Mouse (Mus musculus): ENCODE measurements around the gene Hoxa4. TPM values are rescaled to one million over a fixed set of nuclear protein-coding genes. Genes with fewer than 3 reads are reported as not detected.

Gene Hoxa4
- total and polyA plus RNA-seq, 2 experiments from 2014 or later = 0.22 TPM; not detected in 1

DNA sequence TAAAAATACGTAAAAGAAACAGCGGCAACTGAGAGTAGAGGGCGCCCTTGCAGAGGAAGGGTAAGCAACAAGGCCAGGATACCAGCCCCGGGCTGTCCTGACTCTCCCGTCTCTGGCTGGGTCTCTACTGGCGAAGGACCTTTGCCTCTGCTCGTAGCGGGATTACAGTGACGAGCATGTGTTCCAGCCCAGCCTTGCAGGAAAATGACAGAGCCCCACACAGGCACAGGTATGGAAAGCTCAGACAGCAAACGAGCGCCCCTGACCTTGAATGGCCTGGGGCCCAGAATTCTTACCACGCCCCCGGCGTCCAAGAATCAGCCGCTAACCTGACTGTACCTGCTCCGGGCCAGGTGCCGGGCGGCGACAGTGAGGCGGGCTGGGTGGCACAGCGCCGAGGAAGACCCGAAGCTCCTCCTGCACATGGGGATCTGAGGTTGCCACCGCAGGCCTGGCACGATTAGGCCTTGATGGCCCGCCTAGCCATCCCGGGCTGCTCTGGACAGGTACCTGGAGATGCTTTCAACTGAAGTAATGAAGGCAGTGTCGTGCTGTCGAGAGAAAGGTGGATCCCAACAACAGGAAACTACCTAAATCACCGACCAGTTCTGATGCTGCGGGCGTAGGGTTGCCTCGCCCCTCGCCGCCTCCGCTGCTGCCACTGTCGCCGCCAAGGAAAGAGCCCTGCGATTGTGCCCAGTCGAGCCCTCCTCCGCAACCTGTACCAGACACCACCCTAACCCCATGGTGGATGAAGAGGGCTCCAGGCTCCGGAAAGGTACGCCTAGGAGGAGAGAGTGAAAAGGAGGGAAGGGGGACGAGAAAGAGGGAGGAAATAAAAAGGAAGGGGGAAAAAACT, 38.2 kb upstream of the Hoxa4 start:
- H3K36me3 ChIP-seq (ENCODE audit: insufficient read depth, low read length) = no peaks in the 10 kb centered on the region
- H3K9ac ChIP-seq (replicated peaks; ENCODE audit: low read length, poor library complexity, severe bottlenecking) = no peak overlapping the region
- no peak for DNase-seq (ENCODE audit: low spot score)
- no peak overlapping the region for H3K27ac ChIP-seq (ENCODE audit: low read depth, low read length)
- 3% methylated on average over 43 of the region's 44 CpGs for WGBS
- no peaks in the 10 kb centered on the region for H3K9me3 ChIP-seq (ENCODE audit: low read length)
- H3K4me2 ChIP-seq (ENCODE audit: low read depth, low read length, poor library complexity, severe bottlenecking) = no peak overlapping the region
- ATAC-seq (ENCODE audit: low FRiP score) = no peak
- no peak overlapping the region for H3K4me3 ChIP-seq (ENCODE audit: low read depth, low read length)
- H3K4me1 ChIP-seq (ENCODE audit: insufficient read depth, low read length) = no peaks in the 10 kb centered on the region
- peaks cover 90% of the 10 kb centered on the region for H3K27me3 ChIP-seq (ENCODE audit: insufficient read depth, low read length)
- no peak for TF ChIP-seq CTCF (IDR thresholded peaks at IDR 0.05)

DNA sequence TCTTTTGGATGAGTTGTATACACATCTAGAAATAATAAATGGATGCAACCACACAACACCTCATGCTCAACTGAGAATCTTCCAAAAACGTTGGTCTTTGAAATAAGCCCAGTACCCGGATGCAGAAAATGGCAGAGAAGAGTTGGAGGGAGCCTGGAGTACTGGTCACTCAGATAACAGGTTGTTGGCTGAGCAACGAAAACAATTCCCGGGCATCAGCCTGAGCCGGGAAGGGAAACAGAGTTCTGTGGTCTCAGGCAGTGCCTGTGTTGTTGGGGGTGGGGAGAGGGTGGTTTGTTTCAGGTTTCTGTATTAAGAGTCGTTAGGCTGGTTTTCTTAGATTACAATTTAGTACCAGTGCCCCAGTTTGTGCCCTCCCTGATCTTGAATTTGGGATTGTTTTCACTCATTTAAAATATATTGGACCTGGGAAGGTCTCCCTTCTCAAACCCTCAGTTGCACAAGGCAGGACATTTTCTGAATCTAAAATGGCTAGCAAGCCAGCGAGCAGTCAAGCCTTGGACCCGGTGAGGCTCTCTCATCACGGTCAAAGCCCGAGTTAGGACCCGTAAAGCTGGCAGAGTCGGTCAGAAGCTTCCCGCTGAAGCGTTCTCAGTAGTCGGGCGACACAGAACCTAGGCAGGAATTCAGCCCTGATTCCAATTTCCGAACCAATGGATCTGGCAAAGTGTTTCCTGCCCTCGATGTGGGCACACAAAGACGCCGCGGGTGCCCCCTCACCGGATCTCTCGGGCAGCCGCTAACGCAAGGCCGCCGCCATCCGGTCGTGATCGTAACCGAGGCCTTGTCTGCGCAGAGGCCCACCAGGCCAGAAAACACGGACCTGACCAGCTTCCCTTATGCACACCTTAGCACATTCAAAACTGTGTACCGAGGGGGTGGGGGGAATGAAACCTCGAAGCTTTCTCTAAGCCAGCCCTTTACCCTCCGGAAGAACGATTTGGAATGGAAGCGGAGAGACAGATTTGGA, 37.2 kb upstream of the Hoxa4 start:
- Histone ChIP-seq H3K9me3 (ENCODE audit: low read length) (no peaks in the 10 kb centered on the region), H3K4me1 (ENCODE audit: insufficient read depth, low read length) (no peaks in the 10 kb centered on the region), H3K36me3 (ENCODE audit: insufficient read depth, low read length) (no peaks in the 10 kb centered on the region), H3K27me3 (ENCODE audit: insufficient read depth, low read length) (peaks cover 90% of the 10 kb centered on the region), H3K4me2 (ENCODE audit: low read depth, low read length, poor library complexity, severe bottlenecking) (no peak overlapping the region), H3K4me3 (ENCODE audit: low read depth, low read length) (no peak overlapping the region), H3K9ac (replicated peaks; ENCODE audit: low read length, poor library complexity, severe bottlenecking) (no peak overlapping the region), H3K27ac (ENCODE audit: low read depth, low read length) (no peak overlapping the region)
- DNase-seq (ENCODE audit: low spot score) (no peak), ATAC-seq (ENCODE audit: low FRiP score) (no peak)
- no peak for TF ChIP-seq CTCF (IDR thresholded peaks at IDR 0.05)
- 2% methylated on average over 38 of the region's 38 CpGs for WGBS

DNA sequence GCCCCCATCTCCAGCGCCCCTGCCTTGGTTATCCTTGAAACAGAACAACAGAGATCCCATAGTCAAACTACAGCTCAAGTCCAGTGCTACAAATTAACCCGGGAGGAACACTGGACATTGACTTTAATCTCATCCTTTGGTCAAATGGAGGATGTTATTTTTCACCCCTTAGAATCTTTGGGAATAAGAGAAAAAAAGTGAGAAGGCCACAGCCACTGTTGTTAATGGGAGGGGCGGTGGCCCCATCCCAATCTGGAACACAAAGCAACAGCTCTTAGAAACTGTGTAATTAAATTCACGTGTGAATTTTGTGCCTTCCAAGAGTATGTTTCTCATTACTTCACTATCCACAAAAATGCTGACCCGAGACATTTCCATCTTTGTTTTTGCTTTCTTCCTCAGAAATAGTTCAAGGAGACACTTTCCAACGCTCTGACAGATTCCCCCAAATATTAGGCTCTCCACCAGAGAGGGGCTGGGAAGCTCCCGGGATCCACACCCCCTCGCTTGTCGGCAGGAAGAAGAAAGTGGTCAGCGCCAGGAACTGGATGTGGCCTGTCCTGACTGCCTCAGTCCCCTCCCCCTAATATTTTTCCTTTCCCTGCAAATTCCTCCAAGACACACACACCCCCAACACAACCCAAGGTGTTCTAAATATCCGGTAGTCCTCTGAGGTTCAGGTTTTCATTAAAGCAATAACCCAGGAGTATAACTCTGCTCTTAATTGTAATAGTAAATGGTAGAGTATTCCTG, 36.1 kb upstream of the Hoxa4 start:
- Histone ChIP-seq H3K27me3 (ENCODE audit: insufficient read depth, low read length) (peaks cover 87% of the 10 kb centered on the region), H3K9me3 (ENCODE audit: low read length) (no peaks in the 10 kb centered on the region), H3K4me1 (ENCODE audit: insufficient read depth, low read length) (no peaks in the 10 kb centered on the region), H3K4me2 (ENCODE audit: low read depth, low read length, poor library complexity, severe bottlenecking) (no peak overlapping the region), H3K9ac (replicated peaks; ENCODE audit: low read length, poor library complexity, severe bottlenecking) (no peak overlapping the region), H3K36me3 (ENCODE audit: insufficient read depth, low read length) (no peaks in the 10 kb centered on the region), H3K4me3 (ENCODE audit: low read depth, low read length) (no peak overlapping the region), H3K27ac (ENCODE audit: low read depth, low read length) (no peak overlapping the region)
- DNase-seq (ENCODE audit: low spot score) (no peak), ATAC-seq (ENCODE audit: low FRiP score) (no peak)
- TF ChIP-seq CTCF (IDR thresholded peaks at IDR 0.05) = no peak
- WGBS = 3% methylated on average over 11 of the region's 11 CpGs

DNA sequence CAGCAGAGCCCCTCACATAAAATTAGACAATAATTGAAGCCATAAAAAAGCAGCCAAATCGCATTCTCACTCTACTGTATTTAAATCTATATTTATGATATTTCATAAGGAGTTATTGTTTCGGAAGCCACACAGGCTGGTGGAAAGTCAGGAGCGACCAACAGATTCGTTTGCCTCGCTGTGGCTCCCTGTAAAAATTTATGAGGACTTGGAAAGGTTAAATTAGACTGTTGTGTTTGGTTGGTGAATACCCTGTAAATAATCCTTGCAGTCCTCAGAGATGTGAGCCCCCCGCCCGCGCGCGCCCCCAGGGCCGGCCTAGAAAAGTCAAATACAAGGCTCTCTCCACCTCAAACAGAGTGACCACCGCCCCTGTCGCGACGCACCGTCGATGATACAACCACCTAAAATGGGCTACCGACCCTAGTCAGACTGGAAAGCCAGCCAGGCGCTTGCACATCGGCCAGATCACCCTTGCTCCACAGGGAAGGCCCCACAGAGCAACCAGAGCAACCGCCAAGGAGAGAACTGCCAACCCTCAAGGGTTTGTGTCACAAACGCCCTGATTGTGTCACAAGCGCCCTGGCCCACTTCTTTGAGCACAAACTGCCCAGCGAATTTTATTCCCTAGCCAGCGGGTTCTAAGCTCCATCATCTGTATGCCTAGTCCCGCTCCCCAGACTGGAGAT, 35.2 kb upstream of the Hoxa4 start:
- Histone ChIP-seq H3K27ac (ENCODE audit: low read depth, low read length) (no peak overlapping the region), H3K36me3 (ENCODE audit: insufficient read depth, low read length) (no peaks in the 10 kb centered on the region), H3K27me3 (ENCODE audit: insufficient read depth, low read length) (peaks cover 87% of the 10 kb centered on the region), H3K9me3 (ENCODE audit: low read length) (no peaks in the 10 kb centered on the region), H3K4me1 (ENCODE audit: insufficient read depth, low read length) (no peaks in the 10 kb centered on the region), H3K4me2 (ENCODE audit: low read depth, low read length, poor library complexity, severe bottlenecking) (no peak overlapping the region), H3K9ac (replicated peaks; ENCODE audit: low read length, poor library complexity, severe bottlenecking) (no peak overlapping the region), H3K4me3 (ENCODE audit: low read depth, low read length) (no peak overlapping the region)
- ATAC-seq (ENCODE audit: low FRiP score) (no peak), DNase-seq (ENCODE audit: low spot score) (no peak)
- no peak for TF ChIP-seq CTCF (IDR thresholded peaks at IDR 0.05)
- 2% methylated on average over 26 of the region's 26 CpGs for WGBS

Data from midbrain, postnatal 0 days (tissue).